Mouse (Mus musculus) lung, postnatal 0 days (tissue): Measurements from ENCODE around the gene Tanc1.

Experiments
- CTCF ChIP-seq: IDR thresholded peaks from 2 replicates; pipeline ENCODE4 v1.5.1; 2016; ENCODE audit warnings: antibody characterized with exemption, mild to moderate bottlenecking
- EP300 ChIP-seq: IDR thresholded peaks from 2 replicates; pipeline ENCODE4 v1.6.1; 2016; ENCODE audit warnings: antibody characterized with exemption, mild to moderate bottlenecking, control low read depth

DNA sequence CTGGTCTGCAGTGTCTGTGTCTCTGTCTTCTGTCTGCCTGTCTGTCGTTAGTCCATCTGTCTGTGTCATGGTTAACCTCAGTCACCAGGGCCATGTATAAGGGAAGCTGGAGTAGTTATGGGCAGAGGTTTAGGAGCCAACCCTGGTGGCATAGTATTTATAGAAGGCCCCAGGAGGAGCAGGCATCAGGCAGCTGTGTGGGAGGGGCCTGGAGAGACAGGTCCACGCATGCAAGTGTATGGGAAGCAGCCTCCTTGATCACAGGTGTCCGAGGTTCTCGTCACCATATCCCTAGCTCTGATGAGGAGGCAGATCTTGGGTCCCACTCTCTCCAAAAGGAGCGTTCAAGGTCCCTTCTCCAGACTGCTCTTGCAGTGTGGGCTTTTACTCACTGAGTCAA is 219.1 kb downstream of the Tanc1 start:
- no peak for TF ChIP-seq CTCF
- TF ChIP-seq EP300 = no peak
